Mouse (Mus musculus): ENCODE measurements around the gene Acsl6.

The Acsl6 gene

DNA sequence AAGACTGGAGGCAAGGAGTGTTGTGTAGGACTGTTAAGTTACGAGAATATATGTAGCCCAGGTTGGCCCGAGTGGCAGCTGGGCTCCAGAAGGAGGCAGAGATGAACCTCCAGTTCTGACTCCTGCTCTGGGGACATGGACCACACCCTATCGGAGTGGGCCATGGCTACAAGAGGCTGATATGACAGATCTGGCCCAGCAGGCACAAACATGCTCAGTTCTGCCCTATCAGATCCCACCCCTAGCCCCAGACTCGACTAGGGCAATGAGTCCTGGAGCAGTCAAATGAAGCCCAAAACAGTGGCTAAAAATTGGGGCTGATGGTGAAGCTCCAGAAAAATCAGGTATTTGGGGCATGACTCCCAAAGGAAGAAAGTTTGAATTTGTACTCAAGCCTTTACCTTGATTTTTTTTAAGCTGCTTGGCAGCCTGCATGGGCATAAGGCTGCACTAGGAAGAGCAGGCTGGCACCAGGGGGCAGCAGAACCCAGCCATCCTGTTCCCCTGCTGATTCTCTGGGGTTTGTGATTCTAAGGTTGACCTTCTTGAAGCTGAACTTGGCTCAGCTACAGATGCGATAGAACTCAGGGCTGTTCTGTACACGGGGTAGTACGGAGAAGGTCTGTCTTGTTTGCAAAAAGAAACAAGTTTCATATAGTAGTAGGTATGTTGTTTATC lies 3.7 kb downstream of the Acsl6 start:
- DNase-seq (ENCODE audit: low spot score): peak; percentile 59

DNA sequence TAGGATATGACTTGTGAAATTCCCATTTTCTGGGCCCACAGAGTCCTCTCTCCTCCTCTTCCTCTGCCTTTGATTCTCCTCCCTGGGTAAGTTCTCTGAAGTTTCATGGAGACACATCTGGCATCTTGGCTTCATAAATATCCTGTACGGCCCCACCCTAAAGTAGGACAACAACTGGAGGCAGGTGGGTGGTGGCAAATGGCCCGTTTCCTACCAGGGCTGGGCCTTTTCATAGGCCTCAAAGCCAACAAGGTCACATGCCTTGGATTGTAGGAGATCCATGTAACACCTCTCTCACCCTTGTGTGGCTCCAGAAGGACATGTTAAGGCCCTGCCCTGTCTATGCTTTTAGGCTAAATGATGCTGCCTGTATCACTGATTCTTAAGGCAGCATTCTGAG lies 7.0 kb downstream of the Acsl6 start:
- no peak for DNase-seq (ENCODE audit: low spot score)

DNA sequence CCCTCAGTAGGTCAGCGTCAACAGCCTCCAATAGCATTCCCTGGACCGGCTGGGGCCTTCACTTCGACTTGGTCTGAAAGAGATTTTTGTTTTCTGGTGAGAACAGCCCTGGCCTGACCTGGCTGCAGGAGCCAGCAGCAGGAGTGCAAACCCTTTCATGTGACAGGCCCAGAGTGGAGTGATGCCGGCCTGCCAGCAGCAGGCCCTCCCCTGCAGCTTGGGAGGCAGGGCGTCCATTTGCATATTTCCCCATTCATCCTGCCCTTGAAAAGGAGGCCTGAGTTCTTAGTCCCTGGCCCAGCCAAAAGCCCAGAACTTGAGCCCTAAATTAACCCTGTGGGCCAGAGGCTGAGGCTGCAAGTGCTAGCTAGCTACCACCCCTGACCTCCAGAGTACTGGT lies 8.4 kb downstream of the Acsl6 start:
- no peak for DNase-seq (ENCODE audit: low spot score)

GRCm38 (mm10) chr11:54312603-54313002 lies 9.0 kb downstream of the Acsl6 start:
- DNase-seq (ENCODE audit: low spot score): no peak

DNA sequence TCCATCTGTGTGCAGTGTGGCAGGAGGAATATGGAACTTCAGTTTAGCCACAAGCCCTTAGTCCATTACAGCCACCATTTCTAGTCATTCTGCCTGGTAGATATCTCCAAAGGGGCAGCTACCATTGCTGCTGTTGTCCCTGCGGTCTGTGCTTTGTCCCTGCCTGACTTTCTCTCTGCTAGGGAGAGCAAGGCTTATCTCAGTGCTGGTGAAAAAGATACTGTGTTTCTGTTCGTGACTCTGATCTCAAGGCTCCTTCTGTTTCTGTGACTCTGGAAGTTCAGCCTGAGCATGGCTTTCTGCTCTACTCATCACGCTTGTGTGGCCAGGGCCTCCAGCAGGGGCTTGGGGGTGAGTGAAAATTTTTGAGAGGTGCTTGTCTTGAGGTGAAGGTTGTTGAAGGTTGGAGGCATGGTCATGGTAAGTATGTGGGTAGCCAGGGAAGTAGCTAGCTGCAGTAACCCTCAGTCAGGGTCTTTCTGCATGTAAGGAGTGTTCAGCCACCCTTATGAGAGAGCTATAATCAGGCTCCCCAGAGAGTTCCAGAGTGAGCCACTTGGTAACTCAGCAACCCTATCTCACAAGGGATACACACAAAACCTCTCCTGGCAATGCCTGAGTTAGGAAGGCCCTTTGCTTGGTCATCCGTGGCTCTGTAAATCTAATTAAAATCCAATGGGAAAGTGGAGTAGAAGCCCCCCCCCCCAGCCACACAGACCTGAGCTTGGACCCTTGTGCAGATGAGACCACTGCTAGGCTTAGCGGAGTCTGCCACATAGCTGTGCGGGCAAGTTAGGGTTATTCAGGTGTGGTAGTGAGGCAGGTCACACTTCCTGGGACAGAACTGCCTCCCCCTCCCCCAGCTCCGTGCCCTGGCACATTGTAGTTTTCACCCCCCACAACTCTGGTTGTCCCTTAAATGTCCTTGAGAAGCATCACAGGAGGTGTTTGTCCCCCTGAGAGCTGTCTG lies 10.1 kb downstream of the Acsl6 start:
- no peak for DNase-seq (ENCODE audit: low spot score)

DNA sequence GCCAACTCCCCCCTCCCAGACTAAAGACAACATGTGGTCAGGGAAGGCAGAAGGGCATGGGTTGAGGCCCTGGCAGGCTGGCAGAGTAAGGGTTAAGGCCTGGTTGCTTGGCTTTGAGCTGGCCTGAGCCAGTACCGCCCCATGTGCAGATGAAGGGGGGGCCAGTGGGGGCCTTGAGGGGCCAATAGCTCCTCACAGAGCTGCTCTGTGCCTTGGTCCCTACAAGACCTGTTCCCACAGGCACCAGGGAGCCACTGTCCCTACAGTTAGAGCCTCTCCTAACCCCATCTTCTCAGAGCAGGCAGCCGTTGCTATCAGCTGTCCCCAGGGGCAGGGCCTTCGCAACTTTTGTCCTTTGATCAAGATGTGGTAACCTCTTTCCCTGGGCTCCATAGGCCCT lies 11.1 kb downstream of the Acsl6 start:
- no peak for DNase-seq (ENCODE audit: low spot score)

GRCm38 (mm10) chr11:54315336-54315735 lies 11.7 kb downstream of the Acsl6 start:
- DNase-seq (ENCODE audit: low spot score): no peak

DNA sequence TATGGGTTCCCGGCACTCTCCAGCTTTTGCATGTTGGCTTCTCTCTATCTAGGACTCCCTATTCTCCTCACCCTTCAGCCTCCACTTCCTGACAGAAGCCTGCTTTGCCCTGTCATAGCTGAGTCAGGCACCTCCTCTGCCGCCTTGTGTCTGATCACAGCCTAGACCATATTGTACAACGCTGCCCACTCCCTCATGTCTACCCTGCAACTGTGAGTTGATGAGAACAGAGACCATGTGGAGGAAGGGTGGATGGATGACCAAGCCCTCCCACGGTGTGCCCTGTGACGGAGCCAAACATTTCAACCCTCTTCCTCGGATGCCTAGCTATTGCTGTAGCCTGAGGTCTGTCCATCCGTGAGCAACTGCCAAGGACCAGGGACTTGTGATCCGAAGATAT lies 13.8 kb downstream of the Acsl6 start:
- no peak for DNase-seq (ENCODE audit: low spot score)

DNA sequence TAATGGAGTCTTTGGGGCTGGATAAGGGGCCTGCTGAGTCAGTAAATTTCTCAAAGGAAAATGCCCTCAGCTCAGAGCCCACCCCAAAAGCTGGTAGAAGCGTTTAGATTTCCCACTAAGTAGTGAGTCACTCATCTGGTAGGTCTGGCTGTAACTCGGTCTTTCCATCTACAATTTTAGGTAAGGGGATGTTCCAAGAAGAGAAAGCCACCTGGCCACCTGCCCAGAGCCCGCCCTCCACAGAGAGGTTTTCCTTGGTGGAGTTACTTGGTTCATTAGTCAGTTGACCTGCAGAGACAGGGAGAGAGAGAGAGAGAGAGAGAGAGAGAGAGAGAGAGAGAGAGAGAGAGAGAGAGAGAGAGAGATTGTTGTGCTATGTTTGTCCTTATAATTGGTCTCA lies 14.2 kb downstream of the Acsl6 start:
- no peak for DNase-seq (ENCODE audit: low spot score)

- DNase-seq (ENCODE audit: low spot score): no peak
These were observed 18.4 kb downstream of the Acsl6 start for GRCm38 (mm10) chr11:54321802-54322532.

- no peak for DNase-seq (ENCODE audit: low spot score)
These were observed 28.0 kb downstream of the Acsl6 start for GRCm38 (mm10) chr11:54331463-54332183.

DNA sequence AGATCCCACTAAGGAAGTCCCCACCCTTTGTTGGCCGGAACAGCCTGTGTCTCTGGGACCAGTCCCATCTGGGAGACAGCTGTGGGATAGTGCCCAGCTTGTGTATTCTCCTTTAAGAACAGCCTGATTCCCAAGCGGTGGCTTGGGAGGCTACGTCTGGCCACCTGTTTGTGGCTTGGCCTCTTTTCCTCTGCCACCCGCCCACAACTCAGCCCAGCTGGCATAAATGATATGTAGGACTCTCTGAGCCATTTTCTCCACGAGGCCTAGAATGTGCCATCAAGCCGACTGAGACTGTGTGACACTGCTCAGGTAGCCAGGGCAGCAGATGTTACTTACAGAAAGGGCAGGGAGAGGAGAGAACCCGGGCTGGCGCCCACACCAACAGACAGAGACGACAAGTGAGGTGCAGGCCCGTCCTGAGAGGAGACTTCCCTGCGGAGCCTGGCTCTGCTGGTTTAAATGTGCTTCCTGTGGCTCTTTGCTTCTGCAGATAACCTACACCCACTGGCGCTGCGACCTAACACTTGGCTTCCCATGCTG lies 32.6 kb downstream of the Acsl6 start:
- DNase-seq (ENCODE audit: low spot score): peak; percentile 32

DNA sequence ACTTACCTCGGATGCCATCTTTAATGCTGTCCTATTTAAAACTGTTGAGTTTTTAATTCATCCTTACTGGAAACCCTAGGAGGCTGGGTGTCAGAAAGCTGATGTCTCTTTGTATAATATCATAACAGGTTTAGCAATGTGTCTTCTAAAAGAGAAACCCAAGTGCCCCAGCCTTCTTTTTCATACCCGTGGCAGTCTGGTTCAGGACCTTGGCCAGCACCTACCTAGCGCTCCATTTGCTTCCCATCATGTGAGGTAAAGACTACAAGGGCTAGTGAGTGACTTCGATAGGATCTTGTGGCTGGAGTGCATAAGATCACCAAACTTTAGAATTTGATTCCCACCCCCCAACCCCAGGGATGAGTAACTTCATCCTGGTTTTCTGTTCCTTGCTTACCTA lies 40.1 kb downstream of the Acsl6 start:
- no peak for DNase-seq (ENCODE audit: low spot score)

DNA sequence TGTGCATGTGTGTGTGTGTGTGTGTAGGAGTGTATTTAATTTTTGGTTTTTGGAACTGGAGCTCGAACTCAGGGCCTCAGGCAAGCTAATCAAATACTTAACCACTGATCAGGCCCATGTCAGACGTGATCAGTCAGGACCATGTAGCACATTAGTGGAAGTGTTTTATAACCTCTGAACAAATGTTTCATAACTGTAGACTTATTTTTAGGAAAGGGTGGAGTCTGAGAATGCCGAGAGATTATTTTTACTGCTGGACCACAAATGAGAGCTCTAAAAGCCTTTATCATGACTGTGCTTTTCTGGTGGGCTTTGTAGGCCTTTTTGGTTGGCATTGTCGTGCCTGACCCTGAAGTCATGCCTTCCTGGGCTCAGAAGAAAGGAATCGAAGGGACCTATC lies 48.1 kb downstream of the Acsl6 start:
- no peak for DNase-seq (ENCODE audit: low spot score)

DNA sequence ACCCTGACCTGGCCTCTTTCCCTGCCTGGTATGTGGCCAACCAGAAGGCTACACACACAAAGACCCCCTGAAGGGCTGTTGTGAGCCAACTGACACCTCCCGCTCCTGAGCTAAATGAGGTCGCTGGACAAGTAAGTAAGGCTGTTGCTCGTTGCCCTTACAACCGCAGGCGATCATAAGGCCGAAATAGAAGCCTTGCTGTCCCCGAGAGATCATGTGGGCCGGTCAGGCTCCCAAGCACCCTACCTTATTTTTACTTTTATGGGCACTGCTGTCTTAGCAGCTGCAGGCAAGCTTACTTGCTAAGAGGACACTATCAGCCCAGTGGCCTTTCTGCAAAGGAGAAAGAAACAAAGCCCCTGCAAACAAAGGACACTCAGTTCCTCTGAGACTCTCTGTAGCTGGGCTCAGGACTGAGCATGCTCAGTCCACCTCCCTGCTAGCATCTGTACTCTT lies 49.6 kb downstream of the Acsl6 start:
- no peak for DNase-seq (ENCODE audit: low spot score)

DNA sequence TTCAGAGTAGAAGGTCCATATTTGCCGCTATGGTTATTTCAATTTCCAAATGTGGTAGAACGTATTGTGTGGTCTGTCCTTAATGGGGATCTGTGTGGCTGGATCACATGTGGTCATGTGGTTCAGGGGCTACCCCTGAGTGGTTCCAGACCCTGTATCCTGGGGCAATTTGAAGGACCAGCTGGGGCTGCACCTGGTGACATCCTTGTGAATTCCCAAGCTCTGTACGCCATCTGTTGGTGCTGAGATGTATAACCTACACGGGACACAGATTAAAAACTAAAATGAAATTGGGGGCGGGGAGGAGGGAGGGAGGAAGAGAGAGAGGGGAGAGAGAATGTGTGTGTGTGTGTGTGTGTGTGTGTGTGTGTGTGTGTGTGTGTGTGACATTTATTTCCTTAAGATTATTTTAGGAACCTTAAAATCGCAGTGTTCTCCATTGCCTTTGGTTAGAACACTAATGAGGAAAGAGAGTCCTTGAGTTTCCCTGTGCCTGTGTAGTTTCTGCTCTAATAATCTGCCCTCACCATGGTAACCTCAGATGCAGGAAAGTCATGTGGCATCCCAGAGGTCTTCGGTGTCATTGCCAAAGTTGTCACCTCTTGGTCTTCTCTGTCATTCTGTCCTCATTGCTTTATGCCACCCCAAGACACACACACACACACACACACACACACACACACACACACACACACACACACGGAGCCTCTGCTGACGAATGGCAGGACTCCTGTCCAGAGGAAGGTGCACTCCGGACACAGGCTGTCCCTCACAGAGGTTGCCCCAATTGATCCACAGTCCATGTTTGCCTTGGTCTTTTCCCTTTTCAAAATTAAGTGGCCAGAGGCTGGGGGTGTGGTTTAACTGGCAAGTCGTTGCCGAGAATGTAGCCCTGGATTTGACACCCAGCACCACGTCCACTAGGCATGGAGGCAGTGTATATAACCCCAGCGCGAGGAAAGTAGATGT lies 51.3 kb downstream of the Acsl6 start:
- peak; percentile 41 for DNase-seq (ENCODE audit: low spot score)

- no peak for DNase-seq (ENCODE audit: low spot score)
These were observed 52.0 kb downstream of the Acsl6 start for GRCm38 (mm10) chr11:54355564-54355955.

- DNase-seq (ENCODE audit: low spot score): no peak
These were observed 53.1 kb downstream of the Acsl6 start for GRCm38 (mm10) chr11:54356676-54357075.

DNA sequence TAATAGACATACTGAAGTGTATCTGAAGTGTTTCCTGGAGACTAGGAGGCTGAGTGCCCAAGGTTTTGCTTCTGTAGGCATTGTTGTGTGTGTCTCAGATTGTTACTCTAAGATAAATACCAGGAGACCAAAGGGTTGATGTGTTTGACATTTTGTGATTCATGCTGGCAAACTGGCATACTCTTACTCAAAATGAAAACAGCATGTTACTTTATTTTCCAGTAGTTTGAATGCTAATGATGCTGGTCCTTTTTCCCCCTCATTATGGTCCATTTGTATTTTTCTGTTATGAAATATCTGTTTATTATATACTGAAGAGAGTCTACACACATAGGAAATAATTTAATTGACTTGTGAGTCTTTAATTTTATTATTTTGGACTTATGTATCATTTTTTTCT lies 69.0 kb downstream of the Acsl6 start:
- no peak for DNase-seq (ENCODE audit: low spot score)

- DNase-seq (ENCODE audit: low spot score): no peak
These were observed 86.8 kb downstream of the Acsl6 start for GRCm38 (mm10) chr11:54390386-54390785.

All from left cerebral cortex, adult 11 months (tissue).